Mouse (Mus musculus) hindbrain, embryonic 14.5 days (tissue): ENCODE data around the gene Ccdc85a. TPM values are rescaled to one million over a fixed set of nuclear protein-coding genes. Genes with fewer than 3 reads are reported as not detected.
A peak's percentile ranks its signal among the peaks of the same experiment; 100 is the strongest.
"Not testable (repeated sequence)": the region's sequence is repeated elsewhere in the genome, so short reads cannot be mapped to it uniquely, and the experiment has no call there.

Source experiments
- ATAC-seq: fragments of 200-750 bp; cut with Nextera tagmentation; 2 replicates; pipeline ENCODE4 v1.8.0; 2017; ENCODE audit warnings: moderate number of reproducible peaks, mild to moderate bottlenecking, moderate TSS enrichment, moderate library complexity; ENCODE audit not compliant: low FRiP score
- DNase-seq: peaks from one replicate; pipeline ENCODE4 v3.0.0-alpha.2; 2015; ENCODE audit warnings: low spot score
- H3K27ac ChIP-seq: fragments of 300-500 bp; sonication (generic); 2 replicates; pipeline ENCODE4 v1.5.1; 2014; ENCODE audit warnings: mild to moderate bottlenecking, moderate library complexity
- H3K27me3 ChIP-seq: fragments of 300-500 bp; sonication (generic); 2 replicates; pipeline ENCODE4 v1.6.1; 2014; ENCODE audit warnings: mild to moderate bottlenecking, low read length, mixed read lengths; ENCODE audit not compliant: control insufficient read depth, insufficient read depth
- H3K36me3 ChIP-seq: fragments of 300-500 bp; sonication (generic); replicated peaks from 2 replicates; pipeline ENCODE4 v1.6.1; 2014; ENCODE audit not compliant: control insufficient read depth, insufficient read depth
- H3K4me1 ChIP-seq: fragments of 300-500 bp; sonication (generic); replicated peaks from 2 replicates; pipeline ENCODE4 v1.6.1; 2014; ENCODE audit warnings: antibody characterized with exemption, low read length, mixed read lengths; ENCODE audit not compliant: control insufficient read depth, insufficient read depth
- H3K4me2 ChIP-seq: fragments of 300-500 bp; sonication (generic); replicated peaks from 2 replicates; pipeline ENCODE4 v1.6.1; 2014; ENCODE audit warnings: mild to moderate bottlenecking, moderate library complexity
- H3K4me3 ChIP-seq: fragments of 300-500 bp; sonication (generic); replicated peaks from 2 replicates; pipeline ENCODE4 v1.5.1; 2014; ENCODE audit warnings: mild to moderate bottlenecking, low read length
- H3K9ac ChIP-seq: fragments of 300-500 bp; sonication (generic); 2 replicates; pipeline ENCODE4 v1.6.1; 2014
- H3K9me3 ChIP-seq: fragments of 300-500 bp; sonication (generic); 2 replicates; pipeline ENCODE4 v1.6.1; 2016; ENCODE audit warnings: low read length; ENCODE audit not compliant: control insufficient read depth
- WGBS: fragments of 180-500 bp; shearing (Covaris S2); extraction: QIAGEN DNeasy Blood & Tissue Kit; methylation state at CpG from one replicate; pipeline ENCODE4 v1.1.7; 2014; 5-methylcytosine and 5-hydroxymethylcytosine counted together
- polyA plus RNA-seq: library from polyadenylated mRNA; unstranded; fragments of >200 nt; fragmentation: Nextera tagmentation; extraction: Ambion mirVana; gene quantifications from 2 replicates; pipeline ENCODE4 v1.2.1, GENCODE M21; 2014

Gene Ccdc85a
- polyA plus RNA-seq, 1 experiment from 2014 or later = 36.3 TPM

DNA sequence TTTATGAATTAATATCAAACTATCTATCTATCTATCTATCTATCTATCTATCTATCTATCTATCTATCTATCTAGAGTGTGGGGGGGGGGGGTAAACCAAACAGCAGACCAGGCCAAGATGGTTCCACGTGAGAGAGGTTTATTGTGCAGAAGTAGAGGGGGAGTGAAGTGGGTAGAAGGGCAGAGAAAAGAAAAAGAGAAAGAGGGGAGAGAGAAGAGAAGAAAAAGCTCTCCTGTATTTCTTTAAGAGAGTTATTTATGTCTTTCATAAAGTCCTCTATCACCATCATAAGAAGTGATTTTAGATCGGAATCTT lies 218.2 kb downstream of the Ccdc85a start:
- 40% methylated on average over 2 of the region's 2 CpGs for WGBS

DNA sequence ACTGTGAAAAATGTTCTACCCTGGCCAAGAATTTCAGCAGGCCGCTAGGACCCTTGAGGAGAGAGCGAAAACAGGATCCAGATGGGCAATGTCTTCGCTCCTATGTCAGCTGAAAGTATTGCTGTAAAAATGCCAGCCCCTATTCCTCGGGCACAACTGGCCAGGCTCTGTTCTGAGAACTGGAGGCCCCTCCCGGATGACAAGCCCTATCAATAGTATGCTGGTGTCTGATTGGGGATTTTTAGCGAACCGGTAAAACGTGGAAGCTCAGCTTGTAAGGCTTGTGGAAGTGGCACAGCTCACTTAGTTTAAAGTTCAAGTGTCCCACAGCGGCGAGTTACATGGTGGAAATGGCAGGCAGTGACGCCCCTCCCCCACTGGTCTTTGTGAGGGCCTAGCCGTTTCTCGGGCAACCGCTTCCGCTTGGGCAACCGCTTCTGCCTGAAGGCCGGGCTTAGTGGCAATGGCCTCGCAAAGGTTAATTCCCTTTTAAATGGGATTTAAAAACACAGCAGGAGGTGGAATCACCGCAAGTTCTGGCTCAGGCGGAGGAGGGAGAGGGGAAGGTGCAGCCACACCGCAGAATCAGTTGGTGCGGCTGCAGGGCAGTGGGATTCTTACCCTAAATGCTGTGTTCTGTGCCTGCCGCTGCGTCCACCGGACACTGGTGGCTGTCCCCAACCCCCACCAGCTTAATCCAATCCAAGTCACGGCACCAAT lies 218.8 kb downstream of the Ccdc85a start:
- Histone ChIP-seq H3K27ac (peak overlapping the region; percentile 57), H3K9ac (peak overlapping the region; percentile 56), H3K4me3 (peak overlapping the region; percentile 27), H3K4me1 (peaks cover 12% of the 10 kb centered on the region), H3K9me3 (0 out of 2 replicates have a peak, but pooled peaks cover 4% of the 10 kb centered on the region), H3K36me3 (no peaks in the 10 kb centered on the region), H3K4me2 (peak overlapping the region; percentile 61), H3K27me3 (no peaks in the 10 kb centered on the region)
- peak; percentile 82 for DNase-seq
- peak; percentile 96 for ATAC-seq
- WGBS = 4% methylated on average over 26 of the region's 26 CpGs

More for the DNA sequence above, 218.2 kb downstream of the Ccdc85a start:
- peaks cover 12% of the 10 kb centered on the region for H3K4me1 ChIP-seq
- H3K9me3 ChIP-seq = 0 out of 2 replicates have a peak, but pooled peaks cover 4% of the 10 kb centered on the region
- H3K4me3 ChIP-seq = peak overlapping the region; percentile 27
- no peaks in the 10 kb centered on the region for H3K36me3 ChIP-seq
- peak; percentile 31; the same call in 1 of the 2 replicates for ATAC-seq
- peak overlapping the region; percentile 57; the same call in 1 of the 2 replicates for H3K27ac ChIP-seq
- peak overlapping the region; percentile 56 for H3K9ac ChIP-seq
- peak overlapping the region; percentile 61 for H3K4me2 ChIP-seq
- no peaks in the 10 kb centered on the region for H3K27me3 ChIP-seq
- DNase-seq = no peak

- no peak for ATAC-seq
- Histone ChIP-seq H3K36me3 (no peaks in the 10 kb centered on the region), H3K4me1 (no peaks in the 10 kb centered on the region), H3K27me3 (no peaks in the 10 kb centered on the region), H3K4me3 (no peak overlapping the region), H3K27ac (no peak overlapping the region), H3K9me3 (no peaks in the 10 kb centered on the region), H3K9ac (no peak overlapping the region), H3K4me2 (no peak overlapping the region)
- WGBS = 94% methylated on average over 2 of the region's 2 CpGs
- DNase-seq = no peak
Measured at GRCm38 (mm10) chr11:28343465-28343864, 240.7 kb downstream of the Ccdc85a start.

DNA sequence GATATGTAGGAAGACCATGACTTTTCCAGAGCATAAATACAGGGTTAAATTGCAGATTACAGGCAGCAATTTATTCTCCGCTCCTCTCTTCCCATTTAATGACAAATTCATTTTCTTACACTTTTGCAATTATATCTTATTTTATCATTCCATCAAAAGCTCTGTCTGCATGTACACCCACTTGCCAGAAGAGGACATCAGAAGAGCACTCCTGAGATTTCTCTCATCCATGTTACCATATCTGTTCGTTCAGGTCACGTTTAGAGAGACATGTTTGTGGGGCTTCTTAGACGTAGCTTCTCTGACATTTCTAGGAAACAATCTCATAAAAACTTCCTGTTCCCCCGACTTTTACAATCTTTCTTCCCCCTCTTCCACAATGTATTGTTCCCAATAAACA lies 242.2 kb downstream of the Ccdc85a start:
- WGBS = 70% methylated on average over 5 of the region's 5 CpGs

GRCm38 (mm10) chr11:28339224-28340150 lies 244.6 kb downstream of the Ccdc85a start, which contains the start of gene Gm6685:
TSS of gene Gm6685 (minus strand) at chr11:28339867.
- not testable (repeated sequence) for H3K4me1 ChIP-seq, H3K36me3 ChIP-seq, H3K27me3 ChIP-seq, DNase-seq, H3K9me3 ChIP-seq, H3K9ac ChIP-seq, ATAC-seq, H3K4me2 ChIP-seq, H3K4me3 ChIP-seq, H3K27ac ChIP-seq
- WGBS = 95% methylated on average over 42 of the region's 45 CpGs

More for the DNA sequence above, 242.2 kb downstream of the Ccdc85a start:
- DNase-seq = no peak
- Histone ChIP-seq H3K36me3 (no peaks in the 10 kb centered on the region), H3K4me2 (no peak overlapping the region), H3K27ac (no peak overlapping the region), H3K4me3 (no peak overlapping the region), H3K9me3 (no peaks in the 10 kb centered on the region), H3K9ac (no peak overlapping the region), H3K4me1 (no peaks in the 10 kb centered on the region), H3K27me3 (no peaks in the 10 kb centered on the region)
- ATAC-seq = no peak

Other genes with a start within 250 kb of the Ccdc85a start
- not detected in 2 replicates for gene Gm6685, start 244.5 kb downstream of the Ccdc85a start, polyA plus RNA-seq